Mouse (Mus musculus) myocyte (in vitro differentiated cells): ENCODE data around the gene Cacna1d.

ENCODE experiments used
- CEBPB ChIP-seq: IDR thresholded peaks from 2 replicates; pipeline ENCODE4 v1.6.1; 2011; ENCODE audit warnings: mild to moderate bottlenecking, moderate library complexity; ENCODE audit not compliant: poor library complexity, insufficient read depth, severe bottlenecking
- E2F4 ChIP-seq: IDR thresholded peaks from one replicate; pipeline ENCODE4 v1.6.1; 2011; ENCODE audit warnings: mild to moderate bottlenecking, control low read depth, moderate library complexity; ENCODE audit not compliant: insufficient read depth
- MAX ChIP-seq: IDR thresholded peaks from one replicate; pipeline ENCODE4 v1.6.1; 2011; ENCODE audit warnings: low read depth, mild to moderate bottlenecking, control low read depth
- MYOD1 ChIP-seq, 3 experiments: IDR thresholded peaks; one replicate each; pipeline ENCODE4 v1.6.1; 2011; ENCODE audit warnings: control low read depth in 2 of 3, low read depth in 2 of 3, mild to moderate bottlenecking in 2 of 3, moderate library complexity in 1 of 3; ENCODE audit not compliant: insufficient read length in 2 of 3, control insufficient read depth in 1 of 3
- MYOG ChIP-seq, 3 experiments: IDR thresholded peaks; one replicate each; pipeline ENCODE4 v1.6.1; 2011; ENCODE audit warnings: control low read depth in 2 of 3, low read depth in 2 of 3, mild to moderate bottlenecking in 2 of 3; ENCODE audit not compliant: insufficient read length in 2 of 3, control insufficient read depth in 1 of 3, insufficient read depth in 1 of 3
- POLR2A ChIP-seq: IDR thresholded peaks from one replicate; pipeline ENCODE4 v1.6.1; 2011; ENCODE audit warnings: low read depth, mild to moderate bottlenecking, control low read depth, moderate library complexity; ENCODE audit not compliant: insufficient read length
- POLR2AphosphoS2 ChIP-seq: IDR thresholded peaks from one replicate; pipeline ENCODE4 v1.6.1; 2011; ENCODE audit warnings: low read depth, control low read depth; ENCODE audit not compliant: insufficient read length
- TCF12 ChIP-seq: IDR thresholded peaks from one replicate; pipeline ENCODE4 v1.6.1; 2011; ENCODE audit warnings: mild to moderate bottlenecking, control low read depth; ENCODE audit not compliant: poor library complexity, insufficient read depth, severe bottlenecking
- TCF3 ChIP-seq: IDR thresholded peaks from one replicate; pipeline ENCODE4 v1.6.1; 2011; ENCODE audit warnings: low read depth, control low read depth; ENCODE audit not compliant: insufficient read length

GRCm38 (mm10) chr14:30120023-30120422, 371.2 kb downstream of the Cacna1d start:
- TF ChIP-seq TCF3 (no peak), CEBPB (no peak), POLR2A (no peak), E2F4 (no peak), MYOD1 (IDR thresholded peaks at IDR 0.05; ENCODE audit: control insufficient read depth in 1 of 3, insufficient read length in 2 of 3, low read depth in 2 of 3) (no peak), MAX (no peak), TCF12 (no peak), MYOG (IDR thresholded peaks at IDR 0.05; ENCODE audit: control insufficient read depth in 1 of 3, insufficient read depth in 1 of 3, insufficient read length in 2 of 3, low read depth in 2 of 3) (no peak), POLR2AphosphoS2 (no peak)
